Mouse (Mus musculus) heart, embryonic 12.5 days (tissue): Measurements from ENCODE around the gene Plpp7. TPM values are rescaled to one million over a fixed set of nuclear protein-coding genes. Genes with fewer than 3 reads are reported as not detected.

Experiments used
- ATAC-seq: fragments of 200-750 bp; cut with Nextera tagmentation; 2 replicates; pipeline ENCODE4 v1.8.0; 2017; ENCODE audit warnings: moderate TSS enrichment, moderate library complexity; ENCODE audit not compliant: insufficient number of reproducible peaks, low FRiP score
- H3K27ac ChIP-seq: fragments of 300-500 bp; sonication (generic); 2 replicates; pipeline ENCODE4 v1.5.1; 2016; ENCODE audit warnings: mild to moderate bottlenecking, moderate library complexity; ENCODE audit not compliant: poor library complexity, severe bottlenecking
- H3K27me3 ChIP-seq: fragments of 300-500 bp; sonication (generic); replicated peaks from 2 replicates; pipeline ENCODE4 v1.6.1; 2016; ENCODE audit warnings: mild to moderate bottlenecking, moderate library complexity
- H3K36me3 ChIP-seq: fragments of 300-500 bp; sonication (generic); 2 replicates; pipeline ENCODE4 v1.6.1; 2016; ENCODE audit warnings: mild to moderate bottlenecking, moderate library complexity
- H3K4me1 ChIP-seq: fragments of 300-500 bp; sonication (generic); replicated peaks from 2 replicates; pipeline ENCODE4 v1.6.1; 2016; ENCODE audit warnings: mild to moderate bottlenecking
- H3K4me2 ChIP-seq: fragments of 300-500 bp; sonication (generic); 2 replicates; pipeline ENCODE4 v1.6.1; 2016; ENCODE audit warnings: mild to moderate bottlenecking, moderate library complexity
- H3K4me3 ChIP-seq: fragments of 300-500 bp; sonication (generic); 2 replicates; pipeline ENCODE4 v1.5.1; 2016; ENCODE audit warnings: mild to moderate bottlenecking
- H3K9ac ChIP-seq: fragments of 300-500 bp; sonication (generic); 2 replicates; pipeline ENCODE4 v1.6.1; 2016; ENCODE audit warnings: mild to moderate bottlenecking, moderate library complexity
- H3K9me3 ChIP-seq: fragments of 300-500 bp; sonication (generic); replicated peaks from 2 replicates; pipeline ENCODE4 v1.6.1; 2016; ENCODE audit warnings: mild to moderate bottlenecking, moderate library complexity
- WGBS: fragments of 180-500 bp; shearing (Covaris S2); methylation state at CpG from one replicate; pipeline ENCODE4 v1.1.7; 2016; 5-methylcytosine and 5-hydroxymethylcytosine counted together
- polyA plus RNA-seq: library from polyadenylated mRNA; unstranded; fragments of >200 nt; fragmentation: Nextera tagmentation; extraction: Ambion mirVana; gene quantifications from 2 replicates; pipeline ENCODE4 v1.2.1, GENCODE M21; 2016

Gene Plpp7
- polyA plus RNA-seq, 1 experiment from 2014 or later = 11.4 TPM

- Histone ChIP-seq H3K4me1 (peaks cover 44% of the 10 kb centered on the region), H3K27ac (peak within 1 kb of the TSS; percentile 88), H3K36me3 (no peaks in the 10 kb centered on the region), H3K9ac (peak within 1 kb of the TSS; percentile 93), H3K4me2 (peak within 1 kb of the TSS; percentile 100), H3K27me3 (no peaks in the 10 kb centered on the region; the same call in 1 of the 2 replicates), H3K9me3 (no peaks in the 10 kb centered on the region), H3K4me3 (peak within 1 kb of the TSS; percentile 70)
- WGBS = under 1% methylated on average over 60 of the region's 68 CpGs
- peak; percentile 69 for ATAC-seq
Observed at GRCm38 (mm10) chr2:32084111-32084871, 11.0 kb upstream of the Plpp7 start, which contains the start of gene Fam78a. Gene Fam78a, minus strand, starts transcription at chr2:32084857.

- Histone ChIP-seq H3K27me3 (no peaks in the 10 kb centered on the region; the same call in 1 of the 2 replicates), H3K9me3 (no peaks in the 10 kb centered on the region), H3K4me1 (peaks cover 39% of the 10 kb centered on the region), H3K27ac (0 out of 2 replicates have a peak overlapping the region, but pooled peaks have one; percentile 6), H3K4me2 (peak overlapping the region; percentile 100), H3K9ac (peak overlapping the region; percentile 93; the same call in 1 of the 2 replicates), H3K4me3 (peak overlapping the region; percentile 70), H3K36me3 (no peaks in the 10 kb centered on the region)
- no peak for ATAC-seq
- 23% methylated on average over 2 of the region's 2 CpGs for WGBS
Observed at GRCm38 (mm10) chr2:32084872-32085199, 10.5 kb upstream of the Plpp7 start.

GRCm38 (mm10) chr2:32085231-32085630 is 10.1 kb upstream of the Plpp7 start:
- ATAC-seq = peak; percentile 15; the same call in 1 of the 2 replicates
- H3K4me2 ChIP-seq = peak overlapping the region; percentile 100; the same call in 1 of the 2 replicates
- H3K27ac ChIP-seq = 0 out of 2 replicates have a peak overlapping the region, but pooled peaks have one; percentile 6
- WGBS = 69% methylated on average over 2 of the region's 2 CpGs
- no peak overlapping the region for H3K4me3 ChIP-seq
- H3K9ac ChIP-seq = no peak overlapping the region
- H3K36me3 ChIP-seq = no peaks in the 10 kb centered on the region
- no peaks in the 10 kb centered on the region for H3K9me3 ChIP-seq
- H3K4me1 ChIP-seq = peaks cover 35% of the 10 kb centered on the region
- H3K27me3 ChIP-seq = no peaks in the 10 kb centered on the region; the same call in 1 of the 2 replicates

GRCm38 (mm10) chr2:32087606-32088005 is 7.7 kb upstream of the Plpp7 start:
- H3K9me3 ChIP-seq = no peaks in the 10 kb centered on the region
- no peak overlapping the region for H3K4me3 ChIP-seq
- 53% methylated on average over 4 of the region's 4 CpGs for WGBS
- ATAC-seq = no peak
- H3K27ac ChIP-seq = 0 out of 2 replicates have a peak overlapping the region, but pooled peaks have one; percentile 19
- no peak overlapping the region for H3K9ac ChIP-seq
- H3K27me3 ChIP-seq = no peaks in the 10 kb centered on the region; the same call in 1 of the 2 replicates
- no peak overlapping the region for H3K4me2 ChIP-seq
- H3K36me3 ChIP-seq = no peaks in the 10 kb centered on the region
- H3K4me1 ChIP-seq = peaks cover 34% of the 10 kb centered on the region

GRCm38 (mm10) chr2:32088372-32088981 is 6.9 kb upstream of the Plpp7 start:
- no peak for ATAC-seq
- Histone ChIP-seq H3K9me3 (no peaks in the 10 kb centered on the region), H3K4me3 (peak overlapping the region; percentile 33), H3K27ac (peak overlapping the region; percentile 67), H3K27me3 (no peaks in the 10 kb centered on the region; the same call in 1 of the 2 replicates), H3K4me2 (peak overlapping the region; percentile 70), H3K4me1 (peaks cover 34% of the 10 kb centered on the region), H3K36me3 (no peaks in the 10 kb centered on the region), H3K9ac (peak overlapping the region; percentile 49)
- WGBS = 5% methylated on average over 35 of the region's 35 CpGs

- no peak overlapping the region for H3K4me3 ChIP-seq
- no peaks in the 10 kb centered on the region for H3K36me3 ChIP-seq
- peak overlapping the region; percentile 67; the same call in 1 of the 2 replicates for H3K27ac ChIP-seq
- ATAC-seq = no peak
- H3K4me1 ChIP-seq = peaks cover 34% of the 10 kb centered on the region
- H3K9ac ChIP-seq = no peak overlapping the region
- no peak overlapping the region for H3K4me2 ChIP-seq
- no peaks in the 10 kb centered on the region for H3K9me3 ChIP-seq
- no peaks in the 10 kb centered on the region; the same call in 1 of the 2 replicates for H3K27me3 ChIP-seq
- 64% methylated on average over 3 of the region's 3 CpGs for WGBS
Observed at GRCm38 (mm10) chr2:32089606-32090005, 5.7 kb upstream of the Plpp7 start.

- no peaks in the 10 kb centered on the region for H3K36me3 ChIP-seq
- no peak overlapping the region for H3K27ac ChIP-seq
- ATAC-seq = no peak
- H3K9ac ChIP-seq = no peak overlapping the region
- peaks cover 30% of the 10 kb centered on the region for H3K4me1 ChIP-seq
- 81% methylated on average over 2 of the region's 2 CpGs for WGBS
- no peaks in the 10 kb centered on the region for H3K9me3 ChIP-seq
- no peak overlapping the region for H3K4me2 ChIP-seq
- H3K4me3 ChIP-seq = no peak overlapping the region
- no peaks in the 10 kb centered on the region; the same call in 1 of the 2 replicates for H3K27me3 ChIP-seq
Observed at GRCm38 (mm10) chr2:32090145-32090544, 5.2 kb upstream of the Plpp7 start.

- H3K9me3 ChIP-seq = no peaks in the 10 kb centered on the region
- H3K4me2 ChIP-seq = no peak overlapping the region
- no peaks in the 10 kb centered on the region for H3K36me3 ChIP-seq
- H3K27me3 ChIP-seq = no peaks in the 10 kb centered on the region; the same call in 1 of the 2 replicates
- H3K4me1 ChIP-seq = peaks cover 40% of the 10 kb centered on the region
- 56% methylated on average over 3 of the region's 3 CpGs for WGBS
- no peak overlapping the region for H3K9ac ChIP-seq
- no peak for ATAC-seq
- H3K27ac ChIP-seq = no peak overlapping the region
- no peak overlapping the region for H3K4me3 ChIP-seq
Observed at GRCm38 (mm10) chr2:32091956-32092355, 3.4 kb upstream of the Plpp7 start.

GRCm38 (mm10) chr2:32094001-32094707 is 1.2 kb upstream of the Plpp7 start:
- no peak overlapping the region for H3K9ac ChIP-seq
- 80% methylated on average over 7 of the region's 7 CpGs for WGBS
- no peak overlapping the region for H3K4me3 ChIP-seq
- ATAC-seq = no peak
- peaks cover 26% of the 10 kb centered on the region for H3K4me1 ChIP-seq
- H3K36me3 ChIP-seq = peaks cover 5% of the 10 kb centered on the region; the same call in 1 of the 2 replicates
- H3K4me2 ChIP-seq = no peak overlapping the region
- H3K9me3 ChIP-seq = no peaks in the 10 kb centered on the region
- H3K27ac ChIP-seq = no peak overlapping the region
- H3K27me3 ChIP-seq = no peaks in the 10 kb centered on the region

- Histone ChIP-seq H3K4me1 (peaks cover 23% of the 10 kb centered on the region), H3K27me3 (no peaks in the 10 kb centered on the region), H3K27ac (peak overlapping the region; percentile 68), H3K4me2 (peak overlapping the region; percentile 78), H3K36me3 (peaks cover 22% of the 10 kb centered on the region), H3K9me3 (peaks cover 3% of the 10 kb centered on the region; the same call in 1 of the 2 replicates), H3K4me3 (peak overlapping the region; percentile 50), H3K9ac (peak overlapping the region; percentile 86)
- ATAC-seq = peak; percentile 5; the same call in 1 of the 2 replicates
- 81% methylated on average over 10 of the region's 10 CpGs for WGBS
Observed at GRCm38 (mm10) chr2:32096122-32096420, 743 bp downstream of the Plpp7 start.

GRCm38 (mm10) chr2:32102944-32103343 is 7.6 kb downstream of the Plpp7 start:
- 63% methylated on average over 5 of the region's 5 CpGs for WGBS
- no peak overlapping the region for H3K27ac ChIP-seq
- peaks cover 38% of the 10 kb centered on the region for H3K4me1 ChIP-seq
- H3K27me3 ChIP-seq = no peaks in the 10 kb centered on the region
- no peak overlapping the region for H3K4me3 ChIP-seq
- H3K9ac ChIP-seq = no peak overlapping the region
- 0 out of 2 replicates have a peak overlapping the region, but pooled peaks have one; percentile 6 for H3K4me2 ChIP-seq
- H3K9me3 ChIP-seq = peaks cover 3% of the 10 kb centered on the region; the same call in 1 of the 2 replicates
- no peak for ATAC-seq
- peaks cover 25% of the 10 kb centered on the region for H3K36me3 ChIP-seq
